Mouse (Mus musculus) spleen, embryonic (tissue): ENCODE results near the gene Srsf5.

Source experiments
- CTCF ChIA-PET: fragments of 350-600 bp; sonication (Branson Sonifier 250); formaldehyde crosslinking; loops from one replicate; lab custom pipeline; 2022; lab: Charles Lee

Gene Srsf5

GRCm38 (mm10) chr12:80945334-80945995 is at the start of gene Srsf5:
Srsf5 (plus strand) TSS chr12:80945504.
- CTCF ChIA-PET = interaction anchor here (0.7 kb wide), 1 partner anchor 1521 kb away, joined by 4 read pairs; no protein-coding TSS in a partner anchor

GRCm38 (mm10) chr12:80909631-80910030 is 35.7 kb upstream of the Srsf5 start:
- CTCF ChIA-PET = no interaction called here

GRCm38 (mm10) chr12:80917764-80918163 is 27.5 kb upstream of the Srsf5 start:
- CTCF ChIA-PET = interaction anchor here (0.6 to 0.7 kb wide), 4 partner anchors 67 to 1382 kb away, joined by 3 to 4 read pairs (median 3); no protein-coding TSS in a partner anchor

- CTCF ChIA-PET = interaction anchor here (0.6 kb wide), 1 partner anchor 46 kb away, joined by 4 read pairs; no protein-coding TSS in a partner anchor
These were observed 24.0 kb upstream of the Srsf5 start for GRCm38 (mm10) chr12:80921301-80921700.

GRCm38 (mm10) chr12:80922869-80923268 is 22.4 kb upstream of the Srsf5 start:
- CTCF ChIA-PET = no interaction called here

- CTCF ChIA-PET = interaction anchor here (0.5 kb wide), 1 partner anchor 103 kb away, joined by 6 read pairs; no protein-coding TSS in a partner anchor
These were observed 21.7 kb upstream of the Srsf5 start for GRCm38 (mm10) chr12:80923602-80924001.

GRCm38 (mm10) chr12:80924205-80924604 is 21.1 kb upstream of the Srsf5 start:
- CTCF ChIA-PET = interaction anchor here (0.5 kb wide), 1 partner anchor 104 kb away, joined by 6 read pairs; no protein-coding TSS in a partner anchor

- CTCF ChIA-PET = no interaction called here
These were observed 19.4 kb upstream of the Srsf5 start for GRCm38 (mm10) chr12:80925919-80926318.

GRCm38 (mm10) chr12:80926550-80926949 is 18.8 kb upstream of the Srsf5 start:
- CTCF ChIA-PET = no interaction called here

GRCm38 (mm10) chr12:80927518-80927917 is 17.8 kb upstream of the Srsf5 start:
- CTCF ChIA-PET = no interaction called here

- CTCF ChIA-PET = interaction anchor here (0.6 kb wide), 1 partner anchor 168 kb away, joined by 5 read pairs; the partner anchor contains the start of gene Ccdc177
These were observed 16.4 kb upstream of the Srsf5 start for GRCm38 (mm10) chr12:80928881-80929280.

GRCm38 (mm10) chr12:80930141-80930540 is 15.2 kb upstream of the Srsf5 start:
- CTCF ChIA-PET = no interaction called here

- CTCF ChIA-PET = no interaction called here
These were observed 13.7 kb upstream of the Srsf5 start for GRCm38 (mm10) chr12:80931402-80932140.

GRCm38 (mm10) chr12:80932865-80933264 is 12.4 kb upstream of the Srsf5 start:
- CTCF ChIA-PET = no interaction called here

GRCm38 (mm10) chr12:80936751-80937150 is 8.6 kb upstream of the Srsf5 start:
- CTCF ChIA-PET = interaction anchor here (0.6 to 1.1 kb wide), 2 partner anchors 42 to 1680 kb away, joined by 4 to 7 read pairs; no protein-coding TSS in a partner anchor

GRCm38 (mm10) chr12:80937331-80938029 is 7.8 kb upstream of the Srsf5 start:
- CTCF ChIA-PET = interaction anchor here (0.7 to 1.1 kb wide), 2 partner anchors 43 to 393 kb away, joined by 4 read pairs; no protein-coding TSS in a partner anchor

GRCm38 (mm10) chr12:80938642-80939041 is 6.7 kb upstream of the Srsf5 start:
- CTCF ChIA-PET = no interaction called here

GRCm38 (mm10) chr12:80939165-80939564 is 6.1 kb upstream of the Srsf5 start:
- CTCF ChIA-PET = interaction anchor here (0.5 kb wide), 1 partner anchor 46 kb away, joined by 4 read pairs; no protein-coding TSS in a partner anchor

GRCm38 (mm10) chr12:80941886-80942285 is 3.4 kb upstream of the Srsf5 start:
- CTCF ChIA-PET = no interaction called here

GRCm38 (mm10) chr12:80943395-80943794 is 1.9 kb upstream of the Srsf5 start:
- CTCF ChIA-PET = interaction anchor here (0.6 kb wide), 1 partner anchor 41 kb away, joined by 3 read pairs; no protein-coding TSS in a partner anchor

GRCm38 (mm10) chr12:80944204-80944603 is 1.1 kb upstream of the Srsf5 start:
- CTCF ChIA-PET = interaction anchor here (0.6 kb wide), 1 partner anchor 271 kb away, joined by 14 read pairs; no protein-coding TSS in a partner anchor
